Mouse (Mus musculus): Measurements from ENCODE around the gene Scp2. TPM values are rescaled to one million over a fixed set of nuclear protein-coding genes. Genes with fewer than 3 reads are reported as not detected.
"Not testable (repeated sequence)": the region's sequence is repeated elsewhere in the genome, so short reads cannot be mapped to it uniquely, and the experiment has no call there.

Gene Scp2
- polyA plus RNA-seq, 1 experiment from 2014 or later = 943 TPM

- H3K4me1 ChIP-seq (replicated peaks; ENCODE audit: control insufficient read depth, insufficient read depth, low read length) = no peaks in the 10 kb centered on the region
- H3K9me3 ChIP-seq (ENCODE audit: control insufficient read depth) = no peaks in the 10 kb centered on the region
- ATAC-seq = no peak
- H3K4me3 ChIP-seq (ENCODE audit: low read depth, low read length) = no peak overlapping the region
- H3K27me3 ChIP-seq (replicated peaks; ENCODE audit: control insufficient read depth, insufficient read depth, low read length) = no peaks in the 10 kb centered on the region
- no peak overlapping the region for H3K4me2 ChIP-seq (replicated peaks; ENCODE audit: low read depth)
- 91% methylated on average over 2 of the region's 2 CpGs for WGBS
- no peaks in the 10 kb centered on the region for H3K36me3 ChIP-seq (ENCODE audit: control insufficient read depth, insufficient read depth)
- no peak for TF ChIP-seq CTCF (IDR thresholded peaks at IDR 0.05; ENCODE audit: low read depth)
- H3K27ac ChIP-seq (ENCODE audit: low read depth, low read length) = no peak overlapping the region
- no peak overlapping the region for H3K9ac ChIP-seq (ENCODE audit: low read depth, low read length)
These were observed 60.8 kb downstream of the Scp2 start for GRCm38 (mm10) chr4:108083993-108084392.

- Histone ChIP-seq H3K36me3 (ENCODE audit: control insufficient read depth, insufficient read depth) (no peaks in the 10 kb centered on the region), H3K9me3 (ENCODE audit: control insufficient read depth) (no peaks in the 10 kb centered on the region), H3K27me3 (replicated peaks; ENCODE audit: control insufficient read depth, insufficient read depth, low read length) (no peaks in the 10 kb centered on the region), H3K4me2 (replicated peaks; ENCODE audit: low read depth) (no peak overlapping the region), H3K9ac (ENCODE audit: low read depth, low read length) (no peak overlapping the region), H3K4me3 (ENCODE audit: low read depth, low read length) (no peak overlapping the region), H3K4me1 (replicated peaks; ENCODE audit: control insufficient read depth, insufficient read depth, low read length) (no peaks in the 10 kb centered on the region), H3K27ac (ENCODE audit: low read depth, low read length) (no peak overlapping the region)
- 81% methylated on average over 6 of the region's 6 CpGs for WGBS
- no peak for TF ChIP-seq CTCF (IDR thresholded peaks at IDR 0.05; ENCODE audit: low read depth)
- no peak for ATAC-seq
These were observed 61.6 kb downstream of the Scp2 start for GRCm38 (mm10) chr4:108083032-108083735.

- Histone ChIP-seq H3K27me3 (replicated peaks; ENCODE audit: control insufficient read depth, insufficient read depth, low read length) (no peaks in the 10 kb centered on the region), H3K9me3 (ENCODE audit: control insufficient read depth) (no peaks in the 10 kb centered on the region), H3K4me3 (ENCODE audit: low read depth, low read length) (no peak overlapping the region), H3K4me2 (replicated peaks; ENCODE audit: low read depth) (no peak overlapping the region), H3K36me3 (ENCODE audit: control insufficient read depth, insufficient read depth) (no peaks in the 10 kb centered on the region), H3K4me1 (replicated peaks; ENCODE audit: control insufficient read depth, insufficient read depth, low read length) (no peaks in the 10 kb centered on the region), H3K9ac (ENCODE audit: low read depth, low read length) (no peak overlapping the region), H3K27ac (ENCODE audit: low read depth, low read length) (no peak overlapping the region)
- ATAC-seq = no peak
- WGBS = 89% methylated on average over 2 of the region's 2 CpGs
- no peak for TF ChIP-seq CTCF (IDR thresholded peaks at IDR 0.05; ENCODE audit: low read depth)
These were observed 62.4 kb downstream of the Scp2 start for GRCm38 (mm10) chr4:108082401-108082806.

GRCm38 (mm10) chr4:108080876-108081275 lies 63.9 kb downstream of the Scp2 start:
- 88% methylated on average over 5 of the region's 5 CpGs for WGBS
- TF ChIP-seq CTCF (IDR thresholded peaks at IDR 0.05; ENCODE audit: low read depth) = no peak
- Histone ChIP-seq H3K9ac (ENCODE audit: low read depth, low read length) (no peak overlapping the region), H3K9me3 (ENCODE audit: control insufficient read depth) (no peaks in the 10 kb centered on the region), H3K4me1 (replicated peaks; ENCODE audit: control insufficient read depth, insufficient read depth, low read length) (no peaks in the 10 kb centered on the region), H3K27ac (ENCODE audit: low read depth, low read length) (no peak overlapping the region), H3K4me3 (ENCODE audit: low read depth, low read length) (no peak overlapping the region), H3K27me3 (replicated peaks; ENCODE audit: control insufficient read depth, insufficient read depth, low read length) (no peaks in the 10 kb centered on the region), H3K4me2 (replicated peaks; ENCODE audit: low read depth) (no peak overlapping the region), H3K36me3 (ENCODE audit: control insufficient read depth, insufficient read depth) (no peaks in the 10 kb centered on the region)
- ATAC-seq = no peak

GRCm38 (mm10) chr4:108079762-108080161 lies 65.0 kb downstream of the Scp2 start:
- no peaks in the 10 kb centered on the region for H3K36me3 ChIP-seq (ENCODE audit: control insufficient read depth, insufficient read depth)
- H3K4me2 ChIP-seq (replicated peaks; ENCODE audit: low read depth) = no peak overlapping the region
- 66% methylated on average over 2 of the region's 2 CpGs for WGBS
- no peaks in the 10 kb centered on the region for H3K27me3 ChIP-seq (replicated peaks; ENCODE audit: control insufficient read depth, insufficient read depth, low read length)
- no peak overlapping the region for H3K4me3 ChIP-seq (ENCODE audit: low read depth, low read length)
- no peaks in the 10 kb centered on the region for H3K9me3 ChIP-seq (ENCODE audit: control insufficient read depth)
- no peak for ATAC-seq
- TF ChIP-seq CTCF (IDR thresholded peaks at IDR 0.05; ENCODE audit: low read depth) = no peak
- no peak overlapping the region for H3K9ac ChIP-seq (ENCODE audit: low read depth, low read length)
- H3K27ac ChIP-seq (ENCODE audit: low read depth, low read length) = no peak overlapping the region
- H3K4me1 ChIP-seq (replicated peaks; ENCODE audit: control insufficient read depth, insufficient read depth, low read length) = no peaks in the 10 kb centered on the region

- not testable (repeated sequence) for H3K36me3 ChIP-seq (ENCODE audit: control insufficient read depth, insufficient read depth); ATAC-seq; H3K4me1 ChIP-seq (replicated peaks; ENCODE audit: control insufficient read depth, insufficient read depth, low read length); H3K27ac ChIP-seq (ENCODE audit: low read depth, low read length); H3K9ac ChIP-seq (ENCODE audit: low read depth, low read length); H3K9me3 ChIP-seq (ENCODE audit: control insufficient read depth); H3K27me3 ChIP-seq (replicated peaks; ENCODE audit: control insufficient read depth, insufficient read depth, low read length); H3K4me2 ChIP-seq (replicated peaks; ENCODE audit: low read depth); H3K4me3 ChIP-seq (ENCODE audit: low read depth, low read length)
- peak; percentile 22 for TF ChIP-seq CTCF (IDR thresholded peaks at IDR 0.05; ENCODE audit: low read depth)
- WGBS = 87% methylated on average over 15 of the region's 15 CpGs
These were observed 65.6 kb downstream of the Scp2 start for GRCm38 (mm10) chr4:108079191-108079590.

Data from intestine, postnatal 0 days (tissue).